Mouse (Mus musculus): ENCODE measurements around the gene Nos1ap.

DNA sequence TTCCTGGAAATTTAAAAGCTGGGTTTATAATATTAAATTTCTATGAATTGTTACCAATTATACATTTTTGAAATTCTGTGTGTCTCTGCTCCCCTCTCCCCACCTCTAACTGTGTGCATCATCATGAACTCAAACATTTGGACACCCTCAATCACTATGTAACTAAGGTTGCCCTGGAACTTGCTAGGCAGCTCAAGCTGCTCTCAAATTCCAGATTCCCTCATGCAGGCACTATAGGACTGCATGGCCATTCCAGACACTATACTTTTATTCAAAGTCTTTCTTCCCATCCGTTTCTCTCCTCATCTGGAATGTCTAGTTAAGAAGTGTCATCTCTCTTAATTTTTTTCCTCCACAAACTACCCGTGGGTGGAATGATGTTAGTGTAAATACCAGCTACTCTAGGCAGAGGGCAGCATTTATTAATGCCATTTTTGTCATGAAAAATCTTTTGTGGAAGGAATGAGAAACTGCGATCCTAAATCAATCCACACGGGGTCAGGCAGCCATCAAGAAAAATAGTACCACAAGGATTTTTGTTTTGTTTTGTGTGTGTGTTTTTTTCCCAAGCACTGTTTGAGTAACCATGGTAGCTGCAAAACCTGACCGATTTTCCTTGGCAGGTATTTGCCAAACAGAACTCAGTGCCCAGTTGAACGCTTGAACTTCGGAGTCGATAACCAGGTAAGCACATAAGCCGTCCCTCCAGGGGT, 297.3 kb downstream of the Nos1ap start:
- no peak for TF ChIP-seq POLR2A (IDR thresholded peaks at IDR 0.05; ENCODE audit: extremely low read depth, insufficient read depth, low read length)
- TF ChIP-seq CTCF (IDR thresholded peaks at IDR 0.05; ENCODE audit: extremely low read depth, insufficient read depth, low read length) = peak; percentile 55
